In genomic region chr3:96813106-96813505, GRCm38 (mm10) we compare ENCODE assay signal across 8 mouse cellular contexts. TPM values are rescaled to one million over a fixed set of nuclear protein-coding genes. Genes with fewer than 3 reads are reported as not detected.
A peak's percentile ranks its signal among the peaks of the same experiment; 100 is the strongest.
DNase-seq lines count a peak whose midpoint lies in the region; ATAC-seq and TF ChIP-seq lines count a peak whose summit lies in the region.

No protein-coding gene starts in this region.

- peak; percentile 43 for DNase-seq in forebrain, embryonic 14.5 days (ENCODE audit: low spot score)
- DNase-seq in forebrain, embryonic 10.5 days (ENCODE audit: extremely low spot score, low spot score): no peak
- peak; percentile 56 for DNase-seq in Muller cell, postnatal 12 days (ENCODE audit: inconsistent ontology term)
- peak; percentile 56 for DNase-seq in embryonic facial prominence, embryonic 10.5 days (ENCODE audit: low spot score)
- DNase-seq in layer of hippocampus, postnatal 36 days: peak; percentile 12
- DNase-seq in lung, postnatal 36 days: peak; percentile 63
- DNase-seq in thymus, adult 2 months: peak; percentile 44

- H3K4me3 ChIP-seq in forebrain, embryonic 14.5 days (ENCODE audit: low read depth, low read length): no peak overlapping the region
- H3K4me3 ChIP-seq in forebrain, embryonic 10.5 days: no peak overlapping the region
- no peak overlapping the region for H3K4me3 ChIP-seq in embryonic facial prominence, embryonic 10.5 days
- H3K4me3 ChIP-seq in hindbrain, embryonic 13.5 days: no peak overlapping the region
- H3K4me3 ChIP-seq in thymus, adult 2 months (ENCODE audit: control insufficient read depth, insufficient read depth, low read length): peak overlapping the region; percentile 22

- H3K27ac ChIP-seq in forebrain, embryonic 14.5 days (ENCODE audit: low read depth, low read length): no peak overlapping the region
- no peak overlapping the region for H3K27ac ChIP-seq in forebrain, embryonic 10.5 days
- no peak overlapping the region for H3K27ac ChIP-seq in embryonic facial prominence, embryonic 10.5 days (replicated peaks)
- H3K27ac ChIP-seq in hindbrain, embryonic 13.5 days: no peak overlapping the region
- H3K27ac ChIP-seq in thymus, adult 2 months (ENCODE audit: control insufficient read depth, insufficient read depth, low read length): no peak overlapping the region

- H3K9ac ChIP-seq in forebrain, embryonic 14.5 days (ENCODE audit: low read length): no peak overlapping the region
- no peak overlapping the region for H3K9ac ChIP-seq in hindbrain, embryonic 13.5 days

- no peak for TF ChIP-seq CTCF in thymus, adult 2 months (IDR thresholded peaks at IDR 0.05; ENCODE audit: borderline replicate concordance, control insufficient read depth, extremely low read depth, insufficient read depth, low read length, poor library complexity)

- H3K4me2 ChIP-seq in forebrain, embryonic 14.5 days (ENCODE audit: low read length): no peak overlapping the region; the same call in 1 of the 2 replicates
- 0 out of 2 replicates have a peak overlapping the region, but pooled peaks have one; percentile 13 for H3K4me2 ChIP-seq in hindbrain, embryonic 13.5 days

- ATAC-seq in forebrain, embryonic 14.5 days: no peak
- ATAC-seq in hindbrain, embryonic 13.5 days (ENCODE audit: low FRiP score): no peak

- TF ChIP-seq POLR2A in thymus, adult 2 months (IDR thresholded peaks at IDR 0.05; ENCODE audit: control insufficient read depth, extremely low read depth, insufficient read depth, low read length, poor library complexity): no peak

- no peaks in the 10 kb centered on the region for H3K36me3 ChIP-seq in forebrain, embryonic 14.5 days (ENCODE audit: control insufficient read depth, insufficient read depth, low read length)
- H3K36me3 ChIP-seq in forebrain, embryonic 10.5 days (replicated peaks): no peaks in the 10 kb centered on the region
- no peaks in the 10 kb centered on the region for H3K36me3 ChIP-seq in embryonic facial prominence, embryonic 10.5 days (replicated peaks)
- H3K36me3 ChIP-seq in hindbrain, embryonic 13.5 days: no peaks in the 10 kb centered on the region
- no peaks in the 10 kb centered on the region for H3K36me3 ChIP-seq in thymus, adult 2 months (ENCODE audit: control insufficient read depth, insufficient read depth, low read length)

- 47% methylated on average over 9 of the region's 9 CpGs for WGBS in forebrain, embryonic 14.5 days
- WGBS in forebrain, embryonic 10.5 days: 47% methylated on average over 9 of the region's 9 CpGs
- 36% methylated on average over 9 of the region's 9 CpGs for WGBS in embryonic facial prominence, embryonic 10.5 days
- WGBS in hindbrain, embryonic 13.5 days: 40% methylated on average over 9 of the region's 9 CpGs
- WGBS in thymus, adult 2 months: 5% methylated on average over 9 of the region's 9 CpGs

- H3K4me1 ChIP-seq in forebrain, embryonic 14.5 days (ENCODE audit: control insufficient read depth, insufficient read depth, low read length): no peaks in the 10 kb centered on the region
- H3K4me1 ChIP-seq in forebrain, embryonic 10.5 days: peaks cover 12% of the 10 kb centered on the region
- peaks cover 18% of the 10 kb centered on the region for H3K4me1 ChIP-seq in embryonic facial prominence, embryonic 10.5 days
- H3K4me1 ChIP-seq in hindbrain, embryonic 13.5 days (replicated peaks): 0 out of 2 replicates have a peak, but pooled peaks cover 7% of the 10 kb centered on the region
- H3K4me1 ChIP-seq in thymus, adult 2 months (replicated peaks; ENCODE audit: control insufficient read depth, insufficient read depth, low read length): peaks cover 24% of the 10 kb centered on the region

- H3K9me3 ChIP-seq in forebrain, embryonic 14.5 days (replicated peaks; ENCODE audit: control insufficient read depth, low read length): no peaks in the 10 kb centered on the region
- H3K9me3 ChIP-seq in forebrain, embryonic 10.5 days: peaks cover 4% of the 10 kb centered on the region; the same call in 1 of the 2 replicates
- 0 out of 2 replicates have a peak, but pooled peaks cover 6% of the 10 kb centered on the region for H3K9me3 ChIP-seq in embryonic facial prominence, embryonic 10.5 days
- H3K9me3 ChIP-seq in hindbrain, embryonic 13.5 days: 0 out of 2 replicates have a peak, but pooled peaks cover 4% of the 10 kb centered on the region

- H3K27me3 ChIP-seq in forebrain, embryonic 14.5 days (replicated peaks; ENCODE audit: control insufficient read depth, insufficient read depth, low read length): no peaks in the 10 kb centered on the region
- no peaks in the 10 kb centered on the region for H3K27me3 ChIP-seq in forebrain, embryonic 10.5 days (ENCODE audit: poor library complexity, severe bottlenecking)
- no peaks in the 10 kb centered on the region for H3K27me3 ChIP-seq in embryonic facial prominence, embryonic 10.5 days (replicated peaks; ENCODE audit: low read depth, poor library complexity, severe bottlenecking)
- no peaks in the 10 kb centered on the region for H3K27me3 ChIP-seq in hindbrain, embryonic 13.5 days
- no peaks in the 10 kb centered on the region for H3K27me3 ChIP-seq in thymus, adult 2 months (ENCODE audit: control insufficient read depth, insufficient read depth, low read length)

RNA-seq across cellular contexts. Expression of gene Pdzk1, which starts 16.0 kb away (rescaled TPM):
- polyA plus RNA-seq in forebrain, embryonic 14.5 days (2014; fragmentation: Nextera tagmentation; extraction: Ambion mirVana): 0.28 TPM in 1 of 2 replicates, not detected in the other
- not detected in 2 replicates for polyA plus RNA-seq in forebrain, embryonic 10.5 days (2016; fragmentation: Nextera tagmentation; extraction: Ambion mirVana)
- polyA plus RNA-seq in embryonic facial prominence, embryonic 10.5 days (2016; fragmentation: Nextera tagmentation; extraction: Ambion mirVana): 0.24 TPM in 1 of 2 replicates, not detected in the other
- polyA plus RNA-seq in hindbrain, embryonic 13.5 days (2015; fragmentation: Nextera tagmentation; extraction: Ambion mirVana): not detected in 2 replicates
- under 1 TPM in 1 of 2 experiments, not detected in 1; 0.15 TPM for total RNA-seq in layer of hippocampus, postnatal 36 days (2021)
- 0.49 and 0.60 TPM in 2 replicates for polyA plus RNA-seq in thymus, adult 2 months (2012; rRNA removed)

RNA-seq across cellular contexts. Expression of gene Cd160, which starts 16.0 kb away (rescaled TPM):
- polyA plus RNA-seq in forebrain, embryonic 14.5 days (2014; fragmentation: Nextera tagmentation; extraction: Ambion mirVana): 0.18 and 0.40 TPM in 2 replicates
- polyA plus RNA-seq in forebrain, embryonic 10.5 days (2016; fragmentation: Nextera tagmentation; extraction: Ambion mirVana): 0.05 and 0.18 TPM in 2 replicates
- 0.14 and 0.19 TPM in 2 replicates for polyA plus RNA-seq in embryonic facial prominence, embryonic 10.5 days (2016; fragmentation: Nextera tagmentation; extraction: Ambion mirVana)
- 0.19 and 0.30 TPM in 2 replicates for polyA plus RNA-seq in hindbrain, embryonic 13.5 days (2015; fragmentation: Nextera tagmentation; extraction: Ambion mirVana)
- total RNA-seq in layer of hippocampus, postnatal 36 days (2021): not detected
- 2.7 and 2.8 TPM in 2 replicates for polyA plus RNA-seq in thymus, adult 2 months (2012; rRNA removed)
